18 mouse cellular contexts compared by ENCODE assay signal in the genomic region with DNA sequence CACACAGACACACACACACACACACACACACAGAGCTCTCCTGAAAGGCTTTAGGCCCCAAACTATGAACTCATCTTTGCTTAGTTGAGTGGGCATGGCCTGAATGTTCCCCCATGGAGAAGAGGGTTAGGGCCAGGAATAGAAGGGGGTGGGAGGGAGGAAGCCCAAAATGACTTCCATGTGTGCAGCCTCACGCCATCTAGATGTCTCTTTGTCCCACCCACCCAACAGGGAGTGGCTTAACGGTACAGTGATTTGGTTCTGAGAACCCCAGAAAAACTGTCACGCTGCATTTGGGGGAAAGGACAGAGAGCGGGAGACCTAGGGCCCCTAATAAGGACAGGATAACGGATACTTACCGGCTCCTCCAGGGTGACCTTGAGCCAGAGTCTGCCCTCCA. TPM values are rescaled to one million over a fixed set of nuclear protein-coding genes. Genes with fewer than 3 reads are reported as not detected.
DNase-seq lines count a peak whose midpoint lies in the region; ATAC-seq lines count a peak whose summit lies in the region.
"Had no signal": no experiment of that assay in that cellular context is flagged by ENCODE, and none has a peak within 500 bp of the region (broad histone marks: within the 10 kb centered on the region; RNA-seq: fewer than 3 reads in every experiment).

No protein-coding gene starts in this region.

- H3K4me1 ChIP-seq in heart, embryonic 16.5 days (ENCODE audit: control insufficient read depth, insufficient read depth, low read length): peaks cover 34% of the 10 kb centered on the region
- H3K4me1 ChIP-seq in embryonic facial prominence, embryonic 13.5 days: peaks cover 54% of the 10 kb centered on the region
- H3K4me1 ChIP-seq in limb, embryonic 15.5 days: peaks cover 65% of the 10 kb centered on the region

- no peak overlapping the region for H3K4me3 ChIP-seq in heart, embryonic 16.5 days (ENCODE audit: low read length)
- no peak overlapping the region for H3K4me3 ChIP-seq in embryonic facial prominence, embryonic 13.5 days
- peak overlapping the region; percentile 5 for H3K4me3 ChIP-seq in limb, embryonic 15.5 days

- H3K9ac ChIP-seq in heart, embryonic 16.5 days (ENCODE audit: low read length): no peak overlapping the region
- 0 out of 2 replicates have a peak overlapping the region, but pooled peaks have one; percentile 16 for H3K9ac ChIP-seq in embryonic facial prominence, embryonic 13.5 days
- H3K9ac ChIP-seq in limb, embryonic 15.5 days: no peak overlapping the region
- H3K9ac ChIP-seq: lung, embryonic 14.5 days had no signal

- ATAC-seq in heart, embryonic 16.5 days (replicated peaks; ENCODE audit: extremely low read depth, insufficient read depth, low FRiP score): no peak
- ATAC-seq in embryonic facial prominence, embryonic 13.5 days (ENCODE audit: insufficient number of reproducible peaks, insufficient read depth, low FRiP score, low TSS enrichment, low read depth): peak; percentile 12; the same call in 1 of the 2 replicates
- peak; percentile 56; the same call in 1 of the 2 replicates for ATAC-seq in limb, embryonic 15.5 days (ENCODE audit: insufficient number of reproducible peaks, low FRiP score, low TSS enrichment, low read depth)
- ATAC-seq: hindbrain, embryonic 16.5 days had no signal

- H3K36me3 ChIP-seq in heart, embryonic 16.5 days (ENCODE audit: control insufficient read depth, insufficient read depth): no peaks in the 10 kb centered on the region
- no peaks in the 10 kb centered on the region for H3K36me3 ChIP-seq in embryonic facial prominence, embryonic 13.5 days
- 0 out of 2 replicates have a peak, but pooled peaks cover 3% of the 10 kb centered on the region for H3K36me3 ChIP-seq in limb, embryonic 15.5 days

- peaks cover 16% of the 10 kb centered on the region for H3K27me3 ChIP-seq in heart, embryonic 16.5 days (ENCODE audit: control insufficient read depth, insufficient read depth, low read length)
- H3K27me3 ChIP-seq in embryonic facial prominence, embryonic 13.5 days: peaks cover 43% of the 10 kb centered on the region
- peaks cover 32% of the 10 kb centered on the region for H3K27me3 ChIP-seq in limb, embryonic 15.5 days

- 60% methylated on average over 6 of the region's 6 CpGs for WGBS in heart, embryonic 16.5 days
- WGBS in embryonic facial prominence, embryonic 13.5 days: 23% methylated on average over 6 of the region's 6 CpGs
- 44% methylated on average over 6 of the region's 6 CpGs for WGBS in limb, embryonic 15.5 days

- no peak overlapping the region; the same call in 1 of the 2 replicates for H3K4me2 ChIP-seq in heart, embryonic 16.5 days (ENCODE audit: low read depth, low read length)
- peak overlapping the region; percentile 33 for H3K4me2 ChIP-seq in embryonic facial prominence, embryonic 13.5 days
- H3K4me2 ChIP-seq in limb, embryonic 15.5 days: peak overlapping the region; percentile 67
- H3K4me2 ChIP-seq: lung, embryonic 14.5 days had no signal

- peak overlapping the region; percentile 47; the same call in 1 of the 2 replicates for H3K27ac ChIP-seq in heart, embryonic 16.5 days (ENCODE audit: low read length)
- peak overlapping the region; percentile 86 for H3K27ac ChIP-seq in embryonic facial prominence, embryonic 13.5 days
- peak overlapping the region; percentile 87 for H3K27ac ChIP-seq in limb, embryonic 15.5 days

- no peak for DNase-seq in heart, adult 9 months (ENCODE audit: low spot score in 2 of 2)
- peak; percentile 63 for DNase-seq in embryo, embryonic 10.5 days (ENCODE audit: low spot score)
- DNase-seq in lung, postnatal 36 days: no peak
- DNase-seq in adrenal gland, adult 2 months: no peak
- DNase-seq: adrenal gland, postnatal 25 days; cerebellum, postnatal 25 days; kidney, adult 2 months; kidney, postnatal 36 days; lung, embryonic 14.5 days; midbrain, embryonic 14.5 days; right cerebral cortex, adult 18-20 months; thymus, postnatal 25 days had no signal

- no peaks in the 10 kb centered on the region for H3K9me3 ChIP-seq in heart, embryonic 16.5 days (replicated peaks; ENCODE audit: control insufficient read depth, low read length)
- H3K9me3 ChIP-seq in embryonic facial prominence, embryonic 13.5 days: no peaks in the 10 kb centered on the region
- no peaks in the 10 kb centered on the region for H3K9me3 ChIP-seq in limb, embryonic 15.5 days

RNA-seq across cellular contexts. Expression of gene Adam33, which starts 2.8 kb away (rescaled TPM):
- polyA plus RNA-seq in heart, embryonic 16.5 days (2015; fragmentation: Nextera tagmentation; extraction: Ambion mirVana): 16.9 and 17.3 TPM in 2 replicates
- polyA plus RNA-seq in embryonic facial prominence, embryonic 13.5 days (2015; fragmentation: Nextera tagmentation; extraction: Ambion mirVana): 30.0 and 31.9 TPM in 2 replicates
- polyA plus RNA-seq in limb, embryonic 15.5 days (2015; fragmentation: Nextera tagmentation; extraction: Ambion mirVana): 69.2 and 77.5 TPM in 2 replicates
- 1 to 10 TPM; 1.6 to 3.4 TPM for total RNA-seq in adrenal gland, adult 2 months (2021)
- polyA plus RNA-seq in adrenal gland, adult 2 months (2012; rRNA removed): 11.5 and 15.5 TPM in 2 replicates

RNA-seq across cellular contexts. Expression of gene Gfra4, which starts 17.9 kb away (rescaled TPM):
- 1.8 and 3.0 TPM in 2 replicates for polyA plus RNA-seq in heart, embryonic 16.5 days (2015; fragmentation: Nextera tagmentation; extraction: Ambion mirVana)
- polyA plus RNA-seq in embryonic facial prominence, embryonic 13.5 days (2015; fragmentation: Nextera tagmentation; extraction: Ambion mirVana): 35.4 and 42.7 TPM in 2 replicates
- 29.5 and 31.8 TPM in 2 replicates for polyA plus RNA-seq in limb, embryonic 15.5 days (2015; fragmentation: Nextera tagmentation; extraction: Ambion mirVana)
- 1 to 10 TPM; 5.9 to 6.1 TPM for total RNA-seq in adrenal gland, adult 2 months (2021)
- polyA plus RNA-seq in adrenal gland, adult 2 months (2012; rRNA removed): 30.4 and 56.7 TPM in 2 replicates
- total RNA-seq: granulocyte monocyte progenitor cell, adult 5-6 weeks; liver, adult 2 months had no signal

RNA-seq across cellular contexts. Expression of gene Siglec1, which starts 25.8 kb away (rescaled TPM):
- 0.46 and 0.49 TPM in 2 replicates for polyA plus RNA-seq in heart, embryonic 16.5 days (2015; fragmentation: Nextera tagmentation; extraction: Ambion mirVana)
- polyA plus RNA-seq in embryonic facial prominence, embryonic 13.5 days (2015; fragmentation: Nextera tagmentation; extraction: Ambion mirVana): 0.07 and 0.18 TPM in 2 replicates
- 0.58 and 0.61 TPM in 2 replicates for polyA plus RNA-seq in limb, embryonic 15.5 days (2015; fragmentation: Nextera tagmentation; extraction: Ambion mirVana)
- total RNA-seq in adrenal gland, adult 2 months (2021): 1 to 10 TPM; 4.1 to 6.6 TPM
- polyA plus RNA-seq in adrenal gland, adult 2 months (2012; rRNA removed): 17.9 and 19.8 TPM in 2 replicates
- total RNA-seq: granulocyte monocyte progenitor cell, adult 5-6 weeks had no signal

Comparison
In these comparisons a context has a peak if more than half of its experiments do, and no peak if none do; other contexts are left out.
1. RNA of gene Siglec1, which starts 25.8 kb away (polyA plus RNA-seq): 17.9 to 19.8 TPM in adrenal gland, adult 2 months; 0.58 to 0.61 TPM in limb, embryonic 15.5 days, 0.46 to 0.49 TPM in heart, embryonic 16.5 days and 0.07 to 0.18 TPM in embryonic facial prominence, embryonic 13.5 days; every median in the first group is over 10 times any median in the second.
2. Peak in every context shown above with its lines, with median percentiles within 50 percentile points of each other: H3K27ac ChIP-seq.